Mouse (Mus musculus): ENCODE results near the gene Plcb1.

The Plcb1 gene

DNA sequence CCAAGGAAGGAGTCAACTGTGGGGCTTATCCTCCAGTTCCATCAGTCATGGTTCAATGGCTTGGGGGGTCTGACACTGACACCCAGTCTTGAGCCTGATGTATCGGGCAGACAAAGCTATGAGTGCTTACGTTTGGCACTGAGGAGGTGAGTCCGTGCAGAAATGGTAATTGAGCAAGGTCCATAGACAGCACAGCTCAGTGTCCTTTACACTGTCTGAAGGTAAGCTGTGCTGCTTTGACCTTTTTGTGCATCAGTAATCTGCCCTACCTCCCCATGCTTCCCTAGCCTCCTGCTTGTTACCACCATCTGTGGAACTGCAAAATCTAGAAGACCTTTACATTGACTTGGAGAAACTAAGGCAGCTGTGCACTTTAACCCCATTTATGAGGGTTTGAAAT is 127.7 kb downstream of the Plcb1 start:
- no peak for DNase-seq (ENCODE audit: low spot score)

DNA sequence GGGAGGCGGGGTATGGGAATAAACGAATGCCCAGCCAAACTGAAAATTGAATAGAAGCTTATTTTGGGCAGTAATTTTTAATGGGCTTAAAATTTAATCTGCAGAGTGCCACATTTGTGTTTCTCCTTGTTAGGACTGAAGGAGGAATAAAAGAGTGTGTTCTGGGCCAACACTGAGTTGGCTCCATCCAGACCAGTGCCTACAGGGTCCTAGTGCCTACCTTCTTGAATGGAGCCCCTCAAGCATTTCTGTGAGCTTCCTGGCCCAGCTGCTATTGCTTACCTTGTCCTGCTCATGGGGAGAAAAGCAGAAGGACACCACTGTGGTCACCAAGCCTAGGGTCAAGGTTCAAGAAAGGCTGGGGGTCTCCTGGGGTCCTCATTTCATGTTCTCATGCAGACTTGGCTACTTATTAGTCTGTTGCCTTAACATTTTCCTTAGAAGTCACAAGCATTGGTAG is 128.3 kb downstream of the Plcb1 start:
- DNase-seq (ENCODE audit: low spot score) = no peak

DNA sequence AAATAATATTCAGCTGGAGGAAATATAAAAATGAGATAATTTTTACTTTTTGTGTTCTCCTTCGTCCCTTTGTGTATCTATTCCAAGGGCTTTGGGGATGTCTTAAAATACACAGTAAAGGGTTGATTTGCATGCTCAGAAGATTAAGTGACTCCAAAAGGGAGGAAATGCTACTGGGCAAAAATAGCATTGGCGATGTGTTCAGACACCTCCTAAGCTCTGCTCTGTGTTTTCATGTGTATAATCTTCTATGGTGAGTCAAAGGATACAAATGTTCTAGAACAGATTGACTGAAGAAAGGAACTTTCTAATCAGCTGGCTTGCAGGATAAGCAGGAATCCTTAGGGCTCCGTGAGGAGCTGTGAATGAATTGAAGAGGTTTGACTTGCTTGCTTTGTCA is 129.2 kb downstream of the Plcb1 start:
- DNase-seq (ENCODE audit: low spot score) = no peak

DNA sequence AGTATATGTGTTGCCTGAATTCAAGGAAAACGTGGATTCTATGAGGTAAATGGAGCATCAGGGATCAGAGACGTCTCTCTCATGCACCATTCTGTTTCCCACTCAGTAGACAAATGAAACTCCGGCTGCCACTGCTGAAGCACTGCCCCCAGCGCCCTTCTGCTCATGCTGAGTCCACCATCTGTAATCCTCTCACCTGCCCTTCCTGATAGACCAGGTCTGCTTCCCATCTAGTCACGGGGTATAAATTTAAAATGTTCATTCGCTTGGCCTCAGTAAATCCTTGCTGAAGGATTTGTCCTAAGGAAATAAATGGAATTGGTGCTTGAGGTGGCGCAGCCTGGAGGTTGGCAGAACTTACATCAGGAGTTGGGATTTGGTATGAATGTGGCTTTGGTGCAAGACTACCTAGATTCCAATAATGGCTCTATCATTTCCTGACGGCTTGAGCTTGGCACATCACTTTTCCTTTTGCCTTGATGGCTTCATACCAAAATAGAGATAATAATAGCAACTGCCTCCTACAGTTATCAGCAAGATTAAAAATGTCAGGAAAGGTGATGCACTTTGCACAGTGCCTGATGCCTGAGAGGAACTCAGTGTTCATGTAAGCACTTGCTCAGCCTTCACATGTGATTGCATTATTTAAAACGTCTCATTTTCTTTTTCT is 134.9 kb downstream of the Plcb1 start:
- DNase-seq (ENCODE audit: low spot score) = no peak

DNA sequence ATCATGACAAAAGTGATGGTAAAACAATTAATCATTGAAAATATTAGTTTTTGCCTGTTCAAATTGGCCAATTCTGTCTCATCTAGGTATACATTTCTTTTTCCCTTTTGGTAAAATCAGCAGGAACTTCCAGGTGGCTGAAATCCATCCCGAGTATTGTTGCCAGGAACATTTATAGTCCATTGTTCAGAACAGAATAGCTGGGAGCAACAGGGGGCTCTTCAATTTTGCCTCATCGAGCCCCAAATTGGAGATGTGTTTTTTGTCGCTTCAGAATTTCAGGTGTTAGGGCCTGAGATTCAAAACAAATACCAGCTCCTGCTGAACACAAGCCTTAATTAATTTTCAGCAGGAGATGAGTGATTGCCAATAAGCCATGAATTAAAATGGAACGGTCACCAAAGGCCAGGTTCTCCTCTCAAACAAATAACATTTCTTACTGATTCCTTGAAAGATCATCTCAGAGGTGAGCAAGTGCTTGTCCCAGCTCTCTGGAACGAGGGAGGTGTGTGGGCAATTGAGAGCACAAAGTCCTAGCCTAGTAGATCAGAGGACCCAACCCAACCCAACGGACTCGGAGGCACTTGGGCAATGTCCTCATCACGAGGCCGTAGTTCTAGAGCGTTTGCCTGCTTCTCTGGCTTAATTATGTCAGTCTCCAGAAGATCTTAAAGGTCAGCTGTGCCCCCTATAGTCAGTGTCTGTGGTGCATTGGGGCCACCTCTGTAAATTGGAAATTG is 136.9 kb downstream of the Plcb1 start:
- DNase-seq (ENCODE audit: low spot score) = no peak

DNA sequence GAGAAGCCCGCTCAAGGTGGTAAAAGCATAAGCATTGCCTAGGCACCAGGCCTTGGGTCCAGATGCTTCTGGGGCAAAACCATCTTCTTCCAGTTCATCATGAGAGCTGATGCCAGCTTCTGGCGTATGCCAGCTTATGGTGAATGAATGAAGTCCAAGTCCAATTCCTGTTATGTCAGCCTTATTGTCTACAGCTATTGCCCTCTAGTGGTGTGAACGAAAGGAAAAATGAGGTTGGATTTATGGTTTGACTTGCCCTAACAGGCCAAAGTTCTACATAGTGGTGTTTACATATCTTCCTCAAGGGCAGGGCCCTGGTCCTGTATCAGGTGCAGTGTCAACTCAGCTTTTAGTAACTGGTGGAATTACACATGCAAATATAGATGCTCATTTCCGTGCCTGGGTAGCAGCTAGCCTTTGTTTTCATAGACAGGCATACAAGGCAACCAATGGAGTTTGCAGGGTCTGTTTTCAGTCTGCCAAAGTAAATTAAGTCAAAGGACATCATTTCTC is 138.3 kb downstream of the Plcb1 start:
- no peak for DNase-seq (ENCODE audit: low spot score)

DNA sequence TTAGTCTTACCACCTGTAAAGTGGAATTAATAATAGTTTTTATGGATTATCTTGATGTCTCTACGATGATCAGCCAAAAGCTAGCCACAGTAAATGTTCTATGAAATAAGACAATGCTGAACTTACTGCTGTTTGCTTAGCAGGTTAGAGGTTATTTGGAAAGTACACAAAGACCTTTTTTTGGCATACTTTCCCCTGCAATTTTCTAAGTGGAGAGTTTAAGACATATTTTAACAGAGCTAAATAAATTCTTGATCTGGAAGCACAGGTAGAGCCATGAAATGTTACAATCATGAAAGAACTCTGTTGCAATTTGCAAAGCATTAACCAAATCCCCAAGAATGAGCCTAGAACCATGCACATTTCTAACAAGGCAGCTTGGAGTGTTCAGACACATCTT is 140.4 kb downstream of the Plcb1 start:
- no peak for DNase-seq (ENCODE audit: low spot score)

DNA sequence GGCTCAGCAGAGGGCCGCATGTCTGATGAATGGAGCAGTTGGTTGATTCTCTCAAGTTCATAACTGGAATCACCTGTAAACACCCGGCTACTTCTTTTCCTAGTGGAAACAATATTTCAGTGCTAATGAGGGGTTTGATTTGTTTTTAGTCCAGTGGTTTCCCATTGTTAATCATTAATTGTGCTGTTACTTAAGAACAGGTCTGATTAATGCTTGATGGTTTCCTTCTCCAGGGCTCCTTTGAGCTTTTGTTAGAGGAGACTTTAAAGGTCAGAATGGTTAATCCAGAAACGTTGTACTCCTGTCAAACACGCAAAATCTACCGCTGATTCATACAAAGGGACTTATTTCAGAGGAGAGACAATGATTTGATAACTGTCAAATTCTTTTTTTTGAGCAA is 141.2 kb downstream of the Plcb1 start:
- DNase-seq (ENCODE audit: low spot score) = no peak

DNA sequence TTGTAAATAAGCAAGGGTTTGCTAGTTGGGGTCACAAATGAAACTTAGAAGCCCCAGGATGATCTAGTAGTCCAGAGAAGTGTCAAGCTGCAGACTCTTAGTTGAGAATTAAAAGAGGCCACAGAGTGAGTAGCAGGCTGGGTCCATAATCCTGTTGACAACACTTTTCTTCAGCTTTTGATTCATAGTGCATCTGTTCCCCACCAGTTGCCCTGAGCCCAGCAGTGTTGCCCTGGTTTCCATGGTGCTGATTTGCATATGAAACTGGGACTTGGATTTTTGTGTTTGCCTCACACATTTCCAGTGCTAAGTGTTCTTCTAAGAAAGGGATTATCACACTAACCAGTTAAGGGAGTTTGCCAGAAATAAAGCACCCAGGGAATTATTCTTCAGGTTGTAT is 143.6 kb downstream of the Plcb1 start:
- DNase-seq (ENCODE audit: low spot score) = peak; percentile 66

DNA sequence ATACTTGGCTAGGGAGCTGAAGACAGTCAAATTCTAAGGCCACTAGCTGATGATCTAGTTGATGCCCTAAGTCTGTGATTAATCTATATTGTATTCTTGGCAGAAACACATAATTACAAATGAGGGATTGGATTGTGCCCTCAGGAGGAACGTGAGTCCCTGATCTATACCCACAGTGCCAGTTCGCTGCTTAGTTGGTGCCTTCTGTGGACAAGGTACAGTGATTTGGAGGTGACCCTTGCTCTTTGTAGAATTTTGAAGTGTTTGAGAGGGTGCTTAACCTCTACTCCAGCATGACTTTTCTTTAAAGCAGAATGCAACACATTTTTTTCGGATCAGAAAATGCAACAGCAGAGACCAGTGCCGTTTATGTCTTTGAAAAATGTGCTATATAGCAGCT is 145.1 kb downstream of the Plcb1 start:
- no peak for DNase-seq (ENCODE audit: low spot score)

DNA sequence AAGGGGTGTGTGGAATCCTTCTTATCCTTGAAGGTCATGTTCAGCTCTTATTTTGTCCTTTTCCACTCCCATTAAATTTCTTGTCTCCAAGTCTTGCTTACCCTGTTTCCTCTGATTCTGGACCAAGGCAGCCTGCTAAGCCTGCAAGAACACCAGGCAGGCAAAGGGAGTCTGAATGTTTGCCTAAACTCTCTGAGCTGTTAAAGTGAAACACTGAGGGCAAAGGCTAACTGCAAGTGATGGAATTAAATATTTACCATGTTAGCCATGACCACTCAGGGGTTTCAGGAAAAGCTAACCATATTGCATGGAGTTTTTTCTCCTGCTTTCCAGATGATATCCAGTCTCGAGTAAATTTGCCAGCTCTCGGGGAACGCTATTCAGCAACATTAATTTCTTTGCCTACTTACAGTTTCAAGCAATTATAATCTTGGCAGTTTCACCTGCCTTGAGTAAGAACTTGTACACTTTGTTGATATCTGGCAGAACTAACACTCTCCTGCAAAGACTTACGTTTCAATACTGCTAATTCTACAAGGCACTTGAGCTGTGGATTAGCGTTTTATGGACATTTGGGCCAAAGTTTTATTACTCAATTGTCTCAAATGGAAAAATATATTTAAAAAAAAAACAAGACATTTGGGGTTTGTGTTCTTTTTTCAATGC is 146.0 kb downstream of the Plcb1 start:
- no peak for DNase-seq (ENCODE audit: low spot score)

DNA sequence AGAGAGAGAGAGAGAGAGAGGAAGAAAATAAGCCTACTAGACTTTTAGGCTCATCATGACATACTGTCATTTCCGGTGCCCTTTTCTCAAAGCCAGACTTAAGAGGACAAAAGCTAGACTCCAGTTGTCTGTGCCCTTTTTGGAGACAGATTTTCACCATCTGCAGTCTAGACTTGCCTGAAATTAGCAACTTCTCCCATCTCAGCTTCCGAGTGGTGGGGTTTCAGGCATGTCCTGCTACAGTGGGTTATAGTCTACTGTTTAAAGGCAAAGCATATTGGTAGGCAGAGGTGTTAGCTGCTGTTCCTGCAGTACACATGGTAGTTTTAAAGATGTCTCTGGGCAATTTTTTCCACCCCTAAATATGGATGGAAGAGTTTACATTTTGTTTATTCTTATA is 149.6 kb downstream of the Plcb1 start:
- DNase-seq (ENCODE audit: low spot score) = no peak

DNA sequence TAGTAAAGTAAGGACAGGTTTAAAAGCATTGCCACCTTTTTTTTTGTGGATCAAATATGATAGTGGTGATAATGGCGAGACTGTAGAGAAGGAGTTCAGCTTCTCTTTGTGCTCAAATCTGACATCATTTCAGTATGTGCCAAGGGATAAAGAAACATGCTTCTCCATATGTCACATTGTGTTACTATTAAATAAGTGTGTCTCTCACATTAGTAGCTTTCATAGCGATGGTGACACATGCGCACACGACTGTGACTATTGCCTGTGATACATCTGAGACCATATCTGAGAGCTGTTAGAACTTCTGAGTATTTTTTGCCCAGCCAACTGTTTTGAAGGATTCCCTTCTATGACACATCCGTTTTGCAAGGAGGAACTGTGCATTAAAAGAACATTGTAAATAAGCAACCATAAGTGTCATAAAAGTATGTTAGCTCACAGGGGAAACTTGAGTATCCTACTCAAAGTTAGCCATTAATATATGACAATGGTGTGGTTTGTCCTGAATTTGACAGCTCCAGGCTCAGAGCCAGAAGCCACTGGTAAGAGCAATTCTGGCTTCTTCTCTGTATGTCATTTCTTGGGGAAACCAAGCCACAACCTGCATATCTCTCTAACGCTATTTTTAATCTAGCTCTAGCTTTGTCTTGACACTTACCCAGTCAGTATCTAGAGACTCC is 150.2 kb downstream of the Plcb1 start:
- DNase-seq (ENCODE audit: low spot score) = no peak

DNA sequence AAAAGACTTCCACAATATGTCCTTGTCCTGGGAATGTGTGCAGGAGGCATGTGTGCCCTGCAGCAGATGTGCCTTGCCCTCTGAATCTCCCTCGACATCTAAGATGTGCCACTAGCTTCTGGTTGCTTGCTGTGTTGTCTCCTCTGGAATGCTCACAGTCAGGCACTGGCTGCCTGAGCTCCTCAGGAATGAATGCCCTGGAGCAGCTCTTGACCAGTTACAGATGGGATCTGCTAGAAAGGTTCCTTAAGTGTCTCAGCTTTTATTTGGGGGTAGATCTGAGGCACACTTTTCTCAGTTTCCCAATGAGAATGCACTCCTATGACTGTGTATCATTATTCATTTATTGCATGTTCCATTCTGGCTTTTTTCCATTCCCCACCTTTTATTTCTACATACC is 151.8 kb downstream of the Plcb1 start:
- no peak for DNase-seq (ENCODE audit: low spot score)

DNA sequence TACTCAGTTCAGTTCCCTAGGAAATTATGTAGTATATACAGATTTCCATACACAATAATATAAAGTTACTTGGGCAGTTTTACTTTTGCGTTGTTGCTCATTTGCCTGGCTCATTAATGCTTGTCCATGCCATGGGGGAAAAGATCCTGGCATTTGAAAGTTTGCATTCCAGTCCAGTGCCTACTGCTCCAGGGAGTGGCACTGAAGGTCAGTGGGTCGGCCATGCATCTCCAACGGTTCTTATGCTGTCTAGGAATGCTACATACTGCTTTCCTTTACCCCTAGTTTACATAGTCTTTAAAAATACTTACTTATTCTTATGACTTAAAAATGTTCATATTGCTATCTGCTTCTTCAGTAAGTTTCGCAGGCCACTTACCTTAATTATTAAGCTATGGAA is 156.2 kb downstream of the Plcb1 start:
- no peak for DNase-seq (ENCODE audit: low spot score)

DNA sequence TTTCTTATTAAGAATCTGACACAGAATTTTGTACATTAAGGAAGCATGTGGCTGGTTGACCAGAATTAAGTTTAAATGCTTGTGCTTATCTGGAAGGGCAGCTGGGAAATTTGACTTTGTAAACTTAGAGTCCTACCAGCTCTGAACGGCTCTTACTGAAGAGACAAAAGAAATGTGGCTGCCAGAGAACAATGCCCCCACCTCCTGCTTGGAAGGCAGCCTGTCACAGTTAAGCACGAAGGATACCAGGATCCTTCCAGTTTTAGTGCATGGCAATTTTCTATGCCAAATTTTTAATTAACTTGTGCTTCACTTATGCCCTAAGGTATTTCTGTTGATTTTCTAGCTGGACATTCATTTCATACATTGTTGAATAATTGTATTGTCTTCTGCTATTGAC is 157.1 kb downstream of the Plcb1 start:
- DNase-seq (ENCODE audit: low spot score) = no peak

DNA sequence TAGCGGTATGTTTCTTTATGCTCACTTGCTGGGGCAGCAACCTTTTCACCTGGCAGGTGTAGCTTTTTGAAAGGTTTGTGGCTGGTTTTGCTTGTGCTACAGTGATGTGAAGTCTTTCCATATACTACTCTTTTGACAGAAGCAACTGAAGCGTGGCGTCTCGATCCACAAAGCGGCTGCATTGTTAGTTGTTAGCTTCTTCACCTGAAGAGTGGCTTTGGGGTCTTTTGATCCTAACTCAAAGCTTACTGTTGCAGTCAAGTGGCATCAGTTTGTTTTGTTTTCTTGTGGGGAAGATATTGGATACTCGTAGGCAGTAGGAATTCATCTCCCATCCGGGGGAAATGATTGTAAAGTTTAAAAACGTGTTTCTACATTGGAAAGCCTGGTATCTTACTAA is 160.5 kb downstream of the Plcb1 start:
- DNase-seq (ENCODE audit: low spot score) = no peak

DNA sequence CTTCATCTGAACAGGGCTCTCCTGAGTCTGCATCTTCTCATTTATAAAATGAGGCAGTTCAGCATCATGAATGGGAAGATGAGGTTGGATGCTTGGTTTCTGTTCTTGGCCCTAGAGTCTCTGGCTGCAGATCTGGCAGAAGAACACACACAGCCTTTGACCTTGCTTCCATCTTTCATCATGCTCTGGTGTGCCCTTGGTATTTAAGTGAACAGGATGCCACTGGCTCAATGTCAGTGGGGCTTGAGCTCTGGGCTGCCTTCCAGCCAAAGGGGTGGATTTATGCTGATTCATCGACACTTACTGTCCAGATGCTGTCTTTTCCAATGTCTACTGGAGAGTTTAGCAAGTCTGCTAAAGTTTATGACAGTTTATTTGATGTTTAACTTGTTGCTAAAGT is 161.0 kb downstream of the Plcb1 start:
- DNase-seq (ENCODE audit: low spot score) = no peak

DNA sequence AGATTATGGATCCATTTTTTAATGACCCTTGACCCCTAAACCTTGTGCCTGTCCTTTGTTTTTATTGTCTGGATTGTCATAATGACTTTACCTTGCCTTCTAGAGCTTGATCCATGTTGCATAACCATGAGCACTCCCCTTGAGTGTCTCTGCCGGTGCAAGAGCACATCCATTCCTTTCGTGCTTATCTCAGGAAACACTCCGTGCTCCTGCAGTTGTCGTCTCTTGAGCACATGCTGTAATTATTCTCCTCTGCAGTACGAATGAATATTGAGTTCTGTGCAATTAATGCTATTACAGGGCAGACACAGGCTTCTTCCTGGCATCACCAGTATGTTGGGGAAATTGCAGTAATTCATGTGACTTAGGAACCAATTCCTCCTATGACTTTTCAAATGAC is 166.2 kb downstream of the Plcb1 start:
- DNase-seq (ENCODE audit: low spot score) = peak; percentile 30

DNA sequence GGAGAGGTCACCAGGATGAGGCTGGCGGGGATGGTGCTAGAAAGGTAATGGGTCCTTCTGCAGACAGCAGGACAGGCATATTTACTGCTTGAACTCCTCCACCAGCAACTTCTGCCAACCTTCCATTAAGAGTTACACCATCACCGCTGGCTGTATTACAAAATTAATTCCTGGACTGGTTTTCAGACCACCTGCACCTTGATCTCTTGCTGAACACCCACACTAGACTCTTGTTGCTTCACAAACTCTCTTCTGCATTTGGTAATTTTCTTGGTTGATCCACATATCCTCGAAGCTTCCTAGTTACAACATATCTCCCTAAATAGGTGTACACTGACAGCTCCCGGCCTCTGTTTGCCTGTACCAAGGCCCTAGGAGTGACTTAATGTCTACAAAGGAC is 170.6 kb downstream of the Plcb1 start:
- DNase-seq (ENCODE audit: low spot score) = no peak

DNA sequence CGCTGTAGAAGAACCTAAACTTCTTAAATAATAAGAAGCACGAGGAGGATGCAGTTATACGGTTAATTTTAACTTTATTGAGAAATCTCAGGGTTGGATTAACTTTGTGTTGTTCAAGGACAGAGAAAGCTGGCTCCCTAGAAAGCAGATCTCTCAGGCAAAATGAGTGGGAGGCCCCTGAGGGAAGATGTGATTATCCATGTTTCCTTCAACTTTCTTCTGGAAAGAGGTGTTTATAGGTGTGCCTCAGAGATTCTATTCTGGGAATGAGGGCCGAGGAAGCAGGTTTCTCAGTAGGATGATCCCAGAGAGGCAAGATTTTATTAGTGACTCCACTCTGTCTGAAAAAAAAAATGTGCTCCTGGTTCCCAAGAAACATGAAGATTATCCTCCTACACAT is 180.3 kb downstream of the Plcb1 start:
- DNase-seq (ENCODE audit: low spot score) = no peak

DNA sequence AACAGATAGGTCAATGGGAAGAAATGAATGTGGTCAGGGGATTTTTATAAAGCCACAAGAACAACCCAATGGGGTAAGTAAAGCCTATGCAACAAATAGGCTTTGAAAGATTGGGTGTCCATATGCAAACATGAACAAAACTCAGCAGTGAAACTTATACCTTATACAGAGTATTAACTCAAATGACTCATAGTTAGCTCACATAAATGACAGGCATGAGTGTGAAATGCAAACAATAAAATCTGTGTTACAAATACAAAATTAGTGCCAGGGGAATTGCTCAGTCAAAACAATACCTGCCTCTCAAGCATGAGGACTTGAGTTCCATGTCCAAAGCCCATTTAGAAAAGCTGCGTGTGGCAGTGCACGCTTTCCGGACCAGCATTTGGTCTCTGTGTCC is 182.5 kb downstream of the Plcb1 start:
- DNase-seq (ENCODE audit: low spot score) = no peak

DNA sequence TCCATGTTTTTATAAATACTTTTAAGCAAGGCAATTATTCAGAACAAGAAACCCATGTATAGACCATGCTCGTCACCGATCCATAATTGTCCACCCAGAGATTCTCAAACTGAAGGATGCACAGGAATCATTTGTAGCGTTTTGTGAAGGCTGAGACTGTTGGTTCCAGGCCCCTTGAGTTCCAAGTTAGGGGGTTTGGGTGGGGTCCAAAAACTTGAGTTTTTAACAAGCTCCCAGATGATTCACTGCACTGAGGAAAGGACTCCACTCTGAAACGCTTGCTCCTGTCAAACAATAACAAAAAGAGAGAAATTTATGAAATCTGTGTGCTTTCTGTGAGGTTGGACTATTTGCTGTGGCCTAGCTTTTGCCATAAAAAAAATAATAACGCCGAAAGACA is 186.5 kb downstream of the Plcb1 start:
- DNase-seq (ENCODE audit: low spot score) = no peak

All from left cerebral cortex, adult 11 months (tissue).